In the genomic region with DNA sequence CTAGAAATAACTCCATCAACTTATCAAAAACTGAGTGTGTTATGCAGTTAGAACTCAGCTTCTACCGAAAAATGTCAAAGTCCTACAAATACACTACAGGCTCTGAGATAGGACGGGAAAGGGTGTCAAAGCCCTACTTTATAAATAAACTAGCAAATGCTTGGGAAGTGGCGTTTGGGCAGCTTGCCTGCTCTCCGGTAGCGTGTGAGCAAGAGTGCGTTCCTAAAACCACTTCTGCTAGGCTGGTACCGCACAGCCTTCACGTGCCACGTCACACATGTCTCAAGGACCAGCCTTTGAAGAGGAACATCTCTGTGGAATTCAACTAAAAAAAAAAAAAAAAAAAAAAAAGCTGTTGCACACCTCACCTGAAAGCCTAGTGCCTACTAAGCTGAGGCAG, we compare ENCODE assay signal across 11 mouse cellular contexts. TPM values are rescaled to one million over a fixed set of nuclear protein-coding genes. Genes with fewer than 3 reads are reported as not detected.
DNase-seq lines count a peak whose midpoint lies in the region; ATAC-seq and TF ChIP-seq lines count a peak whose summit lies in the region.
"Had no signal": no experiment of that assay in that cellular context is flagged by ENCODE, and none has a peak within 500 bp of the region (broad histone marks: within the 10 kb centered on the region; RNA-seq: fewer than 3 reads in every experiment).

No protein-coding gene starts in this region.

- no peaks in the 10 kb centered on the region for H3K27me3 ChIP-seq in kidney, embryonic 14.5 days (ENCODE audit: control insufficient read depth, insufficient read depth, low read length)
- no peaks in the 10 kb centered on the region for H3K27me3 ChIP-seq in kidney, embryonic 15.5 days

- TF ChIP-seq POLR2A in lung, adult 2 months (IDR thresholded peaks at IDR 0.05; ENCODE audit: borderline replicate concordance, extremely low read depth, low read depth, low read length) = no peak

- intact Hi-C loops in left cerebral cortex, postnatal 14 days (cut with DNase I) = no loop called here

- H3K4me2 ChIP-seq in kidney, embryonic 14.5 days (replicated peaks; ENCODE audit: low read depth, low read length) = no peak overlapping the region
- H3K4me2 ChIP-seq in kidney, embryonic 15.5 days = no peak overlapping the region

- no peak overlapping the region for H3K9ac ChIP-seq in kidney, embryonic 14.5 days (ENCODE audit: low read depth, low read length)
- no peak overlapping the region for H3K9ac ChIP-seq in kidney, embryonic 15.5 days

- H3K4me1 ChIP-seq in lung, adult 2 months (ENCODE audit: control insufficient read depth, insufficient read depth, low read length) = 0 out of 2 replicates have a peak, but pooled peaks cover 5% of the 10 kb centered on the region
- peaks cover 5% of the 10 kb centered on the region for H3K4me1 ChIP-seq in kidney, embryonic 14.5 days (ENCODE audit: control insufficient read depth, insufficient read depth, low read length)
- H3K4me1 ChIP-seq in kidney, embryonic 15.5 days = peaks cover 18% of the 10 kb centered on the region

- no peak for TF ChIP-seq CTCF in lung, adult 2 months (IDR thresholded peaks at IDR 0.05; ENCODE audit: insufficient read depth, low read length)

- no peaks in the 10 kb centered on the region for H3K36me3 ChIP-seq in kidney, embryonic 14.5 days (ENCODE audit: control insufficient read depth, insufficient read depth, low read length)
- H3K36me3 ChIP-seq in kidney, embryonic 15.5 days = no peaks in the 10 kb centered on the region

- WGBS in lung, adult 2 months = 33% methylated on average over 9 of the region's 9 CpGs
- WGBS in kidney, embryonic 14.5 days = 83% methylated on average over 9 of the region's 9 CpGs
- 77% methylated on average over 9 of the region's 9 CpGs for WGBS in kidney, embryonic 15.5 days

- no peak overlapping the region for H3K27ac ChIP-seq in kidney, embryonic 14.5 days (ENCODE audit: low read depth, low read length)
- no peak overlapping the region for H3K27ac ChIP-seq in kidney, embryonic 15.5 days
- H3K27ac ChIP-seq: kidney, postnatal 0 days; macrophage had no signal

- H3K9me3 ChIP-seq in kidney, embryonic 14.5 days (ENCODE audit: control insufficient read depth, low read length) = no peaks in the 10 kb centered on the region
- no peaks in the 10 kb centered on the region for H3K9me3 ChIP-seq in kidney, embryonic 15.5 days (replicated peaks)

- DNase-seq in cerebellum, postnatal 14 days = peak; percentile 52
- DNase-seq in cerebellum, adult 11 months = no peak
- peak; percentile 10 to 42 for DNase-seq in lung, adult 18-20 months
- no peak for DNase-seq in lung, adult 2 months
- DNase-seq in left cerebral cortex, postnatal 14 days (ENCODE audit: low spot score in 2 of 2) = peak; percentile 73 to 85
- peak; percentile 64 to 70 for DNase-seq in right cerebral cortex, postnatal 36 days (ENCODE audit: low spot score in 2 of 2)
- DNase-seq: gastrocnemius, postnatal 25 days had no signal

- H3K4me3 ChIP-seq in lung, adult 2 months (replicated peaks; ENCODE audit: extremely low read depth, low read depth, low read length) = no peak overlapping the region
- no peak overlapping the region for H3K4me3 ChIP-seq in kidney, embryonic 14.5 days (ENCODE audit: low read length)
- H3K4me3 ChIP-seq in kidney, embryonic 15.5 days (replicated peaks) = no peak overlapping the region

- ATAC-seq in kidney, embryonic 14.5 days (ENCODE audit: low FRiP score, low TSS enrichment) = no peak
- no peak for ATAC-seq in kidney, embryonic 15.5 days (replicated peaks; ENCODE audit: low FRiP score)

RNA-seq across cellular contexts. Expression of a gene that starts 36.7 kb away (rescaled TPM):
- polyA plus RNA-seq in lung, adult 2 months (2012; rRNA removed) = 13.6 and 26.4 TPM in 2 replicates
- total RNA-seq in left cerebral cortex, postnatal 14 days (2021) = 100 to 1,000 TPM; 173 to 176 TPM
- 6.1 and 10.3 TPM in 2 replicates for polyA plus RNA-seq in kidney, embryonic 14.5 days (2014; fragmentation: Nextera tagmentation; extraction: Ambion mirVana)
- polyA plus RNA-seq in kidney, embryonic 15.5 days (2015; fragmentation: Nextera tagmentation; extraction: Ambion mirVana) = 8.8 and 10.5 TPM in 2 replicates

Comparison
In these comparisons a context has a peak if more than half of its experiments do, and no peak if none do; other contexts are left out.
1. DNase-seq: peak in cerebellum, postnatal 14 days (2 of 2), lung, adult 18-20 months (2 of 2), left cerebral cortex, postnatal 14 days (2 of 2) and right cerebral cortex, postnatal 36 days (2 of 2); none in cerebellum, adult 11 months (single experiment) and lung, adult 2 months (single experiment).